Mouse (Mus musculus): ENCODE results near the gene Hipk4.
A peak's percentile ranks its signal among the peaks of the same experiment; 100 is the strongest.
"Not testable (repeated sequence)": the region's sequence is repeated elsewhere in the genome, so short reads cannot be mapped to it uniquely, and the experiment has no call there.

Hipk4 gene

GRCm38 (mm10) chr7:27494659-27495367 lies 28.3 kb upstream of the Hipk4 start:
- not testable (repeated sequence) for DNase-seq (ENCODE audit: low read depth, low spot score)

GRCm38 (mm10) chr7:27499036-27499435 lies 24.0 kb upstream of the Hipk4 start, which contains the start of gene Prx:
TSS of gene Prx (plus strand) at chr7:27499324.
- no peak for DNase-seq (ENCODE audit: low read depth, low spot score)

GRCm38 (mm10) chr7:27501620-27502019 lies 21.4 kb upstream of the Hipk4 start:
- no peak for DNase-seq (ENCODE audit: low read depth, low spot score)

- DNase-seq (ENCODE audit: low read depth, low spot score), result no peak
These were observed 16.2 kb upstream of the Hipk4 start for GRCm38 (mm10) chr7:27506765-27507370.

GRCm38 (mm10) chr7:27507711-27508647 lies 15.1 kb upstream of the Hipk4 start:
- peak; percentile 99 for DNase-seq (ENCODE audit: low read depth, low spot score)

- peak; percentile 65 for DNase-seq (ENCODE audit: low read depth, low spot score)
These were observed 14.4 kb upstream of the Hipk4 start for GRCm38 (mm10) chr7:27508648-27509005.

GRCm38 (mm10) chr7:27510809-27511208 lies 12.3 kb upstream of the Hipk4 start:
- no peak for DNase-seq (ENCODE audit: low read depth, low spot score)

GRCm38 (mm10) chr7:27514961-27515360 lies 8.1 kb upstream of the Hipk4 start:
- no peak for DNase-seq (ENCODE audit: low read depth, low spot score)

- no peak for DNase-seq (ENCODE audit: low read depth, low spot score)
These were observed 4.8 kb upstream of the Hipk4 start for GRCm38 (mm10) chr7:27518314-27518713.

GRCm38 (mm10) chr7:27520104-27520503 lies 3.0 kb upstream of the Hipk4 start:
- no peak for DNase-seq (ENCODE audit: low read depth, low spot score)

GRCm38 (mm10) chr7:27520599-27520998 lies 2.5 kb upstream of the Hipk4 start:
- DNase-seq (ENCODE audit: low read depth, low spot score), result no peak

- no peak for DNase-seq (ENCODE audit: low read depth, low spot score)
These were observed 738 bp downstream of the Hipk4 start for GRCm38 (mm10) chr7:27523805-27524204.

- peak; percentile 93 for DNase-seq (ENCODE audit: low read depth, low spot score)
These were observed 3.2 kb downstream of the Hipk4 start for GRCm38 (mm10) chr7:27526039-27526827.

GRCm38 (mm10) chr7:27529070-27529469 lies 6.0 kb downstream of the Hipk4 start:
- DNase-seq (ENCODE audit: low read depth, low spot score), result no peak

- no peak for DNase-seq (ENCODE audit: low read depth, low spot score)
These were observed 7.9 kb downstream of the Hipk4 start for GRCm38 (mm10) chr7:27530937-27531336.

- no peak for DNase-seq (ENCODE audit: low read depth, low spot score)
These were observed 8.6 kb downstream of the Hipk4 start for GRCm38 (mm10) chr7:27531707-27532106.

- no peak for DNase-seq (ENCODE audit: low read depth, low spot score)
These were observed 9.5 kb downstream of the Hipk4 start for GRCm38 (mm10) chr7:27532480-27533050.

GRCm38 (mm10) chr7:27535386-27535785 lies 12.3 kb downstream of the Hipk4 start:
- peak; percentile 75 for DNase-seq (ENCODE audit: low read depth, low spot score)

GRCm38 (mm10) chr7:27536618-27537017 lies 13.6 kb downstream of the Hipk4 start:
- DNase-seq (ENCODE audit: low read depth, low spot score), result no peak

GRCm38 (mm10) chr7:27537998-27538397 lies 14.9 kb downstream of the Hipk4 start:
- no peak for DNase-seq (ENCODE audit: low read depth, low spot score)

GRCm38 (mm10) chr7:27538797-27539196 lies 15.7 kb downstream of the Hipk4 start:
- DNase-seq (ENCODE audit: low read depth, low spot score), result no peak
